Mouse (Mus musculus) CH12.LX (cell line): Measurements from ENCODE around the gene Dnajc17. TPM values are rescaled to one million over a fixed set of nuclear protein-coding genes. Genes with fewer than 3 reads are reported as not detected.

Experiments used
- DNase-seq: peaks from one replicate; pipeline ENCODE4 v3.0.0-alpha.2; 2013; ENCODE audit errors: extremely low read depth
- H3K27ac ChIP-seq: 2 replicates; pipeline ENCODE4 v1.5.1; 2012; ENCODE audit warnings: low read depth, mild to moderate bottlenecking, control low read depth, moderate library complexity; ENCODE audit not compliant: insufficient read depth
- H3K27me3 ChIP-seq: replicated peaks from 2 replicates; pipeline ENCODE3; 2012; ENCODE audit warnings: inconsistent platforms
- H3K36me3 ChIP-seq, 2 experiments: replicated peaks in 1 of 2; 2 replicates each; pipeline versions ENCODE3 to v1.6.1; 2012; ENCODE audit warnings: inconsistent platforms in 1 of 2, low read length in 1 of 2, mild to moderate bottlenecking in 1 of 2, mixed read lengths in 1 of 2, moderate library complexity in 1 of 2; ENCODE audit not compliant: control insufficient read depth in 1 of 2, insufficient read depth in 1 of 2
- H3K4me1 ChIP-seq, 2 experiments: 2 replicates each; pipeline ENCODE4 v1.6.1; 2012; ENCODE audit warnings: inconsistent platforms in 1 of 2, moderate library complexity in 1 of 2; ENCODE audit not compliant: insufficient read depth in 2 of 2, control insufficient read depth in 1 of 2
- H3K4me2 ChIP-seq: 2 replicates; pipeline ENCODE4 v1.6.1; 2012; ENCODE audit warnings: low read depth, mild to moderate bottlenecking, control low read depth; ENCODE audit not compliant: poor library complexity, insufficient read depth, severe bottlenecking
- H3K4me3 ChIP-seq, 3 experiments: fragments of 150-350 bp in 1 of 3; sonication (generic) in 1 of 3; replicated peaks in 1 of 3; 2 replicates each; pipeline versions ENCODE3 to v1.5.1; 2011 to 2012; ENCODE audit warnings: low read depth in 2 of 3, low read length in 2 of 3, mild to moderate bottlenecking in 2 of 3, moderate library complexity in 2 of 3, control low read depth in 1 of 3, improper control_type of control experiment in 1 of 3, inconsistent platforms in 1 of 3, mixed read lengths in 1 of 3; ENCODE audit not compliant: poor library complexity in 1 of 3
- H3K79me2 ChIP-seq: replicated peaks from 2 replicates; pipeline ENCODE4 v1.6.1; 2012; ENCODE audit warnings: mild to moderate bottlenecking, moderate library complexity; ENCODE audit not compliant: control insufficient read depth, poor library complexity, insufficient read depth, severe bottlenecking; ENCODE audit errors: extremely low read depth
- H3K9ac ChIP-seq: 2 replicates; pipeline ENCODE4 v1.6.1; 2012; ENCODE audit warnings: low read depth, mild to moderate bottlenecking, control low read depth, moderate library complexity; ENCODE audit not compliant: insufficient read depth
- H3K9me3 ChIP-seq: replicated peaks from 2 replicates; pipeline ENCODE3; 2012; ENCODE audit warnings: low read length, inconsistent platforms, mixed read lengths
- BHLHE40 ChIP-seq: IDR thresholded peaks from 2 replicates; pipeline ENCODE4 v1.6.1; 2011; ENCODE audit warnings: mild to moderate bottlenecking, low read depth, low read length, improper control_type of control experiment
- CHD2 ChIP-seq: IDR thresholded peaks from 2 replicates; pipeline ENCODE4 v1.6.1; 2011; ENCODE audit warnings: low read length, improper control_type of control experiment
- CTCF ChIP-seq, 2 experiments: IDR thresholded peaks in 1 of 2; conservative IDR thresholded peaks in 1 of 2; 2 replicates each; pipeline ENCODE4 v1.5.1; 2011 to 2012; ENCODE audit warnings: low read depth in 2 of 2, low read length in 2 of 2, improper control_type of control experiment in 1 of 2, inconsistent platforms in 1 of 2, mild to moderate bottlenecking in 1 of 2, moderate library complexity in 1 of 2
- E2F4 ChIP-seq: IDR thresholded peaks from 2 replicates; pipeline ENCODE4 v1.6.1; 2011; ENCODE audit warnings: low read depth, low read length, improper control_type of control experiment; ENCODE audit not compliant: insufficient replicate concordance
- ELF1 ChIP-seq: IDR thresholded peaks from 2 replicates; pipeline ENCODE4 v1.6.1; 2014; ENCODE audit warnings: low read depth, mild to moderate bottlenecking, inconsistent platforms, low read length, improper control_type of control experiment
- ETS1 ChIP-seq: conservative IDR thresholded peaks from 2 replicates; pipeline ENCODE4 v1.6.1; 2012; ENCODE audit warnings: low read depth, mild to moderate bottlenecking, inconsistent platforms, low read length, improper control_type of control experiment, moderate library complexity
- GABPA ChIP-seq: IDR thresholded peaks from 2 replicates; pipeline ENCODE4 v1.6.1; 2012; ENCODE audit warnings: low read depth, low read length, improper control_type of control experiment, inconsistent platforms; ENCODE audit not compliant: insufficient replicate concordance
- HCFC1 ChIP-seq: IDR thresholded peaks from 2 replicates; pipeline ENCODE4 v1.6.1; 2012; ENCODE audit warnings: low read depth, mild to moderate bottlenecking, inconsistent platforms, low read length, improper control_type of control experiment
- IRF4 ChIP-seq: IDR thresholded peaks from 2 replicates; pipeline ENCODE4 v1.6.1; 2014; ENCODE audit warnings: low read depth, mild to moderate bottlenecking, inconsistent platforms, low read length, improper control_type of control experiment
- JUN ChIP-seq: IDR thresholded peaks from 2 replicates; pipeline ENCODE4 v1.6.1; 2011; ENCODE audit warnings: low read depth, mild to moderate bottlenecking, low read length, improper control_type of control experiment, moderate library complexity; ENCODE audit not compliant: insufficient read depth
- JUND ChIP-seq: conservative IDR thresholded peaks from 2 replicates; pipeline ENCODE4 v1.6.1; 2011; ENCODE audit warnings: low read depth, low read length, improper control_type of control experiment
- KAT2A ChIP-seq: IDR thresholded peaks from 2 replicates; pipeline ENCODE4 v1.6.1; 2012; ENCODE audit warnings: low read length, improper control_type of control experiment, inconsistent platforms; ENCODE audit not compliant: insufficient replicate concordance
- MAX ChIP-seq: IDR thresholded peaks from 2 replicates; pipeline ENCODE4 v1.6.1; 2011; ENCODE audit warnings: low read length, improper control_type of control experiment
- MAZ ChIP-seq: IDR thresholded peaks from 2 replicates; pipeline ENCODE4 v1.6.1; 2012; ENCODE audit warnings: low read depth, mild to moderate bottlenecking, inconsistent platforms, low read length, improper control_type of control experiment, moderate library complexity
- MEF2A ChIP-seq: IDR thresholded peaks from 2 replicates; pipeline ENCODE4 v1.6.1; 2014; ENCODE audit warnings: low read depth, mild to moderate bottlenecking, inconsistent platforms, low read length, improper control_type of control experiment, borderline replicate concordance
- MXI1 ChIP-seq: IDR thresholded peaks from 2 replicates; pipeline ENCODE4 v1.6.1; 2011; ENCODE audit warnings: mild to moderate bottlenecking, low read depth, low read length, improper control_type of control experiment
- MYC ChIP-seq: IDR thresholded peaks from 2 replicates; pipeline ENCODE4 v1.6.1; 2011; ENCODE audit warnings: low read depth, mild to moderate bottlenecking, improper control_type of control experiment, low read length
- NELFE ChIP-seq: IDR thresholded peaks from 2 replicates; pipeline ENCODE4 v1.6.1; 2011; ENCODE audit warnings: low read depth, low read length, improper control_type of control experiment
- NRF1 ChIP-seq: IDR thresholded peaks from 2 replicates; pipeline ENCODE4 v1.6.1; 2014; ENCODE audit warnings: low read depth, mild to moderate bottlenecking, inconsistent platforms, low read length, improper control_type of control experiment, moderate library complexity
- PAX5 ChIP-seq: IDR thresholded peaks from 2 replicates; pipeline ENCODE4 v1.6.1; 2012; ENCODE audit warnings: low read length, inconsistent platforms, mixed read lengths
- POLR2A ChIP-seq: IDR thresholded peaks from 2 replicates; pipeline ENCODE4 v1.6.1; 2011; ENCODE audit warnings: low read depth, mild to moderate bottlenecking, improper control_type of control experiment, low read length
- RCOR1 ChIP-seq: conservative IDR thresholded peaks from 2 replicates; pipeline ENCODE4 v1.6.1; 2012; ENCODE audit warnings: low read depth, mild to moderate bottlenecking, inconsistent platforms, low read length, improper control_type of control experiment
- SIN3A ChIP-seq: IDR thresholded peaks from 2 replicates; pipeline ENCODE4 v1.6.1; 2012; ENCODE audit warnings: low read length, improper control_type of control experiment, inconsistent platforms
- TBP ChIP-seq: conservative IDR thresholded peaks from 2 replicates; pipeline ENCODE4 v1.6.1; 2011; ENCODE audit warnings: low read depth, low read length, improper control_type of control experiment
- TCF12 ChIP-seq: IDR thresholded peaks from 2 replicates; pipeline ENCODE4 v1.6.1; 2014; ENCODE audit warnings: low read depth, mild to moderate bottlenecking, inconsistent platforms, low read length, improper control_type of control experiment
- UBTF ChIP-seq: IDR thresholded peaks from 2 replicates; pipeline ENCODE4 v1.6.1; 2012; ENCODE audit warnings: low read depth, mild to moderate bottlenecking, inconsistent platforms, low read length, improper control_type of control experiment, moderate library complexity
- USF1 ChIP-seq: IDR thresholded peaks from 2 replicates; pipeline ENCODE4 v1.6.1; 2014; ENCODE audit warnings: low read depth, mild to moderate bottlenecking, inconsistent platforms, low read length, improper control_type of control experiment
- ZC3H11A ChIP-seq: IDR thresholded peaks from 2 replicates; pipeline ENCODE4 v1.6.1; 2012; ENCODE audit warnings: low read depth, mild to moderate bottlenecking, inconsistent platforms, low read length, improper control_type of control experiment
- ZKSCAN1 ChIP-seq: IDR thresholded peaks from 2 replicates; pipeline ENCODE4 v1.6.1; 2012; ENCODE audit warnings: low read depth, inconsistent platforms, low read length, improper control_type of control experiment, borderline replicate concordance
- ZMIZ1 ChIP-seq: IDR thresholded peaks from 2 replicates; pipeline ENCODE4 v1.6.1; 2012; ENCODE audit warnings: low read depth, mild to moderate bottlenecking, inconsistent platforms, low read length, improper control_type of control experiment
- ZNF384 ChIP-seq: IDR thresholded peaks from 2 replicates; pipeline ENCODE4 v1.6.1; 2012; ENCODE audit warnings: low read depth, low read length, improper control_type of control experiment, inconsistent platforms
- dilution Hi-C: fragments of 300-500 bp; cut with MboI; formaldehyde crosslinking; loops from 2 replicates; pipeline ENCODE4 v1.14.3; 2020; ENCODE audit warnings: low sequenced_read_pairs; ENCODE audit not compliant: extremely low pct_unique_long_range_greater_than_20kb, extremely low pct_ligation_motif_present
- in situ Hi-C: fragments of 300-500 bp; cut with MboI; formaldehyde crosslinking; loops from 3 replicates; pipeline ENCODE4 v1.14.3; 2019; ENCODE audit warnings: low sequenced_read_pairs, low pct_ligation_motif_present, low pct_unique_long_range_greater_than_20kb, mixed read lengths
- polyA plus RNA-seq: library from polyadenylated mRNA; unstranded; fragments of >175 nt; gene quantifications from 2 replicates; pipeline ENCODE4 v1.2.1, GENCODE M21; 2012; ENCODE audit warnings: low read depth; ENCODE audit not compliant: insufficient read length
- total RNA-seq, 2 experiments: library from RNA; depleted of rRNA; stranded (reverse); fragments of 300-350 nt in 1 of 2; fragments of >200 nt in 1 of 2; gene quantifications; 2 replicates each; pipeline ENCODE4 v1.2.3; 2012 to 2014

The Dnajc17 gene
- total and polyA plus RNA-seq, 3 experiments, result 15.3 to 22.9 (median 19.8) TPM

DNA sequence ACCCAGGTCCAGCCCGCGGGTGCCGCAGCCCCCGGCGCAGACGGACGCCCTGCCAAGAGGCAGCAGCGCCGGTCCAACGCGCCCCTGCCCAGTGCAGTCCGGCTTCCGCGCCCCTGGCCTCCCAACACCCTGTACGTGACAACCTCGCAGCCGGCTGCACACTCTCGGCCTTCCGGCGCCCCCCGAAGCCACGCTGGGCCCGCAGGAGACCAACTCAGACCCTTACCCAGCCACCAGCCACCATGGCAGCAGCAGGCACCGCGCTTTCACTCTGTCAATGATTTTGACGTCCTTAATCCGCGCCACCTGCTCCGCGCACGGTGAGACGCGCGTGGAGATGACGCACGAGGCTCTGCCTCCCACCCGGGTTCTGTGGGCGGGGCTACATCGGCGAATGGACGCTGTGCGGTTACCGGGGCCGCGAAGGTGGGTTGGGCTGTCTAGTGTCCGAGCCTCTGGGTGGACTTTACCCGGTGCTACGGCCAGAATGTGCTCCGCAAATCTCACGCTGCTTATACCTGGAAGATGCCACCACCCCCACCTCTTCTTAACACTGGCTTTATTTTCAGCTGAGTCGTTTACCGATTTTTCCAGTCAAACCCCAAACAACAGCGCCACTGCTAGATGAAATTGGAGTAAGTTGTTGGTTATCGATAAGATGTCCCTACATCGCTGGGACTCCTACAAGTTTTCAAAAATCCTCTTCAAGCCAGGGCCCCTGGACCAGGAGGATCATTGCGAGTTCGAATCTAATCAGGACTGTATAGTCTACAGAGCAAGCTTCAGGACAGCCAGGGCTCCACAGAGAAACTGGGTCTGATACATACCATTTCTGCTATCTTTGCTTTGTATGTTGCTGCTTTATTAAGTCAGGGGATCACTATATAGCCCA, 51.7 kb downstream of the Dnajc17 start, which contains the start of gene Rmdn3:
Rmdn3 (minus strand) TSS at position 354 of the 892 bp plus-strand sequence.
- TF ChIP-seq ZMIZ1 (peak; percentile 68; the same call in 1 of the 2 replicates), ZNF384 (no peak), JUN (no peak), TBP (0 out of 2 replicates have a peak, but pooled peaks have one; percentile 16), CHD2 (no peak), JUND (no peak), TCF12 (peak; percentile 67), MAX (peak; percentile 86), NRF1 (peak; percentile 57; the same call in 1 of the 2 replicates), SIN3A (peak; percentile 92), MEF2A (peak; percentile 63; the same call in 1 of the 2 replicates), ZC3H11A (no peak), CTCF (conservative IDR thresholded peaks at IDR 0.05 in 1 of 2, IDR thresholded peaks at IDR 0.05 in 1 of 2; ENCODE audit: low read depth in 2 of 2, low read length in 2 of 2) (peak in 1 of 2 experiments; percentile 39; a peak in 2 of 4 replicates), POLR2A (peak; percentile 85), RCOR1 (no peak), USF1 (no peak), PAX5 (no peak), MAZ (peak; percentile 70; the same call in 1 of the 2 replicates), KAT2A (peak; percentile 65; the same call in 1 of the 2 replicates), ETS1 (0 out of 2 replicates have a peak, but pooled peaks have one; percentile 26), HCFC1 (peak; percentile 86), E2F4 (0 out of 2 replicates have a peak, but pooled peaks have one; percentile 33), ELF1 (peak; percentile 77), UBTF (0 out of 2 replicates have a peak, but pooled peaks have one; percentile 64), NELFE (peak; percentile 72), BHLHE40 (no peak), ZKSCAN1 (no peak), IRF4 (peak; percentile 75), GABPA (peak; percentile 41; the same call in 1 of the 2 replicates), MXI1 (peak; percentile 94), MYC (peak; percentile 75; the same call in 1 of the 2 replicates)
- DNase-seq, result peak; percentile 94
- in situ Hi-C loops (no loop called here), dilution Hi-C loops (no loop called here)
- no peaks in the 10 kb centered on the region for H3K9me3 ChIP-seq
- H3K9ac ChIP-seq, result peak within 1 kb of the TSS; percentile 69
- H3K79me2 ChIP-seq, result peaks cover 21% of the 10 kb centered on the region
- H3K27ac ChIP-seq, result no peak within 1 kb of the TSS
- peaks cover 18 to 29% of the 10 kb centered on the region in 2 experiments for H3K36me3 ChIP-seq
- peaks cover 3 to 10% of the 10 kb centered on the region in 2 experiments; a peak in 3 of 4 replicates for H3K4me1 ChIP-seq
- peak within 1 kb of the TSS; percentile 67 for H3K4me2 ChIP-seq
- peak within 1 kb of the TSS; percentile 78 to 100 (median 90) for H3K4me3 ChIP-seq
- peaks cover 11% of the 10 kb centered on the region for H3K27me3 ChIP-seq
